Mouse (Mus musculus): ENCODE measurements around the gene Grip2.

Gene Grip2

GRCm38 (mm10) chr6:91728939-91729619 is 98.0 kb downstream of the Grip2 start:
- no peak for DNase-seq

- no peak for DNase-seq
Measured at GRCm38 (mm10) chr6:91727361-91727760, 99.7 kb downstream of the Grip2 start.

GRCm38 (mm10) chr6:91721215-91721701 is 105.8 kb downstream of the Grip2 start:
- no peak for DNase-seq

- no peak for DNase-seq
Measured at GRCm38 (mm10) chr6:91720588-91721214, 106.3 kb downstream of the Grip2 start.

- peak in 1 of 2 experiments; percentile 54 for DNase-seq
Measured at GRCm38 (mm10) chr6:91719865-91720533, 107.1 kb downstream of the Grip2 start.

GRCm38 (mm10) chr6:91719042-91719747 is 107.9 kb downstream of the Grip2 start:
- no peak for DNase-seq

GRCm38 (mm10) chr6:91718603-91719002 is 108.4 kb downstream of the Grip2 start:
- no peak for DNase-seq

GRCm38 (mm10) chr6:91718067-91718466 is 109.0 kb downstream of the Grip2 start:
- DNase-seq: no peak

- DNase-seq: no peak
Measured at GRCm38 (mm10) chr6:91715988-91716810, 110.9 kb downstream of the Grip2 start.

GRCm38 (mm10) chr6:91715023-91715422 is 112.0 kb downstream of the Grip2 start:
- DNase-seq: peak; percentile 53 to 73

- DNase-seq: no peak
Measured at GRCm38 (mm10) chr6:91713370-91713896, 113.6 kb downstream of the Grip2 start.

GRCm38 (mm10) chr6:91712855-91713331 is 114.2 kb downstream of the Grip2 start:
- DNase-seq: peak; percentile 81 to 88

- DNase-seq: no peak
Measured at GRCm38 (mm10) chr6:91712097-91712854, 114.8 kb downstream of the Grip2 start.

Measured in lung, adult 18-20 months (tissue).